Mouse (Mus musculus) forebrain, embryonic 10.5 days (tissue): ENCODE measurements around the gene Pacsin2. TPM values are rescaled to one million over a fixed set of nuclear protein-coding genes. Genes with fewer than 3 reads are reported as not detected.
A peak's percentile ranks its signal among the peaks of the same experiment; 100 is the strongest.

Experiments used
- DNase-seq: peaks from one replicate; pipeline ENCODE4 v3.0.0-alpha.2; 2017; ENCODE audit warnings: low spot score; ENCODE audit errors: extremely low spot score
- H3K27ac ChIP-seq: fragments of 300-500 bp; sonication (generic); 2 replicates; pipeline ENCODE4 v1.5.1; 2016; ENCODE audit warnings: mild to moderate bottlenecking
- H3K27me3 ChIP-seq: fragments of 300-500 bp; sonication (generic); 2 replicates; pipeline ENCODE4 v1.6.1; 2016; ENCODE audit warnings: mild to moderate bottlenecking; ENCODE audit not compliant: poor library complexity, severe bottlenecking
- H3K36me3 ChIP-seq: fragments of 300-500 bp; sonication (generic); replicated peaks from 2 replicates; pipeline ENCODE4 v1.6.1; 2016; ENCODE audit warnings: mild to moderate bottlenecking, moderate library complexity
- H3K4me1 ChIP-seq: fragments of 300-500 bp; sonication (generic); 2 replicates; pipeline ENCODE4 v1.6.1; 2016
- H3K4me3 ChIP-seq: fragments of 300-500 bp; sonication (generic); 2 replicates; pipeline ENCODE4 v1.5.1; 2016; ENCODE audit warnings: mild to moderate bottlenecking, moderate library complexity
- H3K9me3 ChIP-seq: fragments of 300-500 bp; sonication (generic); 2 replicates; pipeline ENCODE4 v1.6.1; 2016; ENCODE audit warnings: mild to moderate bottlenecking, moderate library complexity
- WGBS: fragments of 180-500 bp; shearing (Covaris S2); methylation state at CpG from one replicate; pipeline ENCODE4 v1.1.7; 2016; 5-methylcytosine and 5-hydroxymethylcytosine counted together
- polyA plus RNA-seq: library from polyadenylated mRNA; unstranded; fragments of >200 nt; fragmentation: Nextera tagmentation; extraction: Ambion mirVana; gene quantifications from 2 replicates; pipeline ENCODE4 v1.2.1, GENCODE M21; 2016

The Pacsin2 gene
- polyA plus RNA-seq, 1 experiment from 2014 or later, result 55.4 TPM

DNA sequence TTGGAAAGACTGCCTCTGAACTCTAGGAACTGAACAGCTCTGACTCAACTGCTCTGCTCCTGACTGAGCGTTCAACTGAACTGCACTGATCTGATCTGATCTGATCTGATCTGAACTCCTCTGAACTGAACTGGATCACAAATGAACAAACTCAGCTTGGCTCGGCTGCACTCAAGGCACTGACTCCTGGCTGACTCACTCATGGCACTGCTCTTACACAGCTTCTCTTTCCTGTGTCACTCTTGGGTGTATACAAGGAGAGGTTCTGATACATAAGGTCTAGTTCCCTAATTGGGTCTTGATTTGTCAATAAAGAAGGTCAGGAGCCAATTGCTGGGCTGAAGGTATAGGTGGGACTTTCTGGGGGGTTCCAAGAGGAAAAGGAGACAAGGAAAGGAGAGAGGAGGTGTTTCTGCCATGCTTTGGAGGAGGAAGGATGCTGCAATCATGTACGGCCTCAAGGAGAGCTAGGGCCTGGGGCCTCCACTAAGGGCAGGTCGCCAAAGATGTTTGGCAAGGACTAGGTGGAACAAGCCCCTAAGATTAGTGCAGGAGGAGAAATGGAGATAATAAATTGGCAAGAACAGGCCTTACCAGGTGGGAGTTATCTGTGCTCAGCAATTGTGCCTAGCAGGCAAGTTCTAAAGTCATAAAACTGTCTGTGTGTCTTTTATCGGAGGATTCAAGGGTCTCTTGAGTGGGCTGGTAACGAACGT lies 29.6 kb upstream of the Pacsin2 start:
- Histone ChIP-seq H3K27me3 (no peaks in the 10 kb centered on the region), H3K9me3 (no peaks in the 10 kb centered on the region), H3K4me1 (no peaks in the 10 kb centered on the region), H3K27ac (no peak overlapping the region), H3K36me3 (peaks cover 89% of the 10 kb centered on the region), H3K4me3 (no peak overlapping the region)
- 90% methylated on average over 7 of the region's 7 CpGs for WGBS
- no peak for DNase-seq

DNA sequence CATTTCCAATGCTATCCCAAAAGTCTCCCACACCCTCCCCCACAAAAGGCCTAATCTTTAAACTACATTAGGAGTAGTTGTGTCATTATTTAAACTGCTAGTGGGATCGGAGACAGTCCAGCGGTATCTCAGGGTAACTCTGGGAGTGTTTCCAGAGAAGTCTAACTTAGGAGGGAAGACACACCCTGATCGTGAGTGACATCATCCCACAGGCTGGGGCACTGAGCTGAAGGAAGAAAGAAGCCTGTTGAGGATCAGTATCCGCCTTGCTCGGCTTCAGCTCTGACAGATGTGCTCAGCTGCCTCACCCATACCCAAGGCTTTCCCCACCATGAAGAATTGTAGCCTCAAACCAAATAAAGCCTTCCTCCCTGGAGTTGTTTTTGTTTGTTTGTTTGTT lies 27.5 kb upstream of the Pacsin2 start:
- H3K36me3 ChIP-seq, result peaks cover 75% of the 10 kb centered on the region
- no peak overlapping the region for H3K4me3 ChIP-seq
- no peaks in the 10 kb centered on the region for H3K27me3 ChIP-seq
- DNase-seq, result no peak
- H3K4me1 ChIP-seq, result no peaks in the 10 kb centered on the region
- no peak overlapping the region for H3K27ac ChIP-seq
- no peaks in the 10 kb centered on the region for H3K9me3 ChIP-seq
- WGBS, result 93% methylated on average over 5 of the region's 5 CpGs

DNA sequence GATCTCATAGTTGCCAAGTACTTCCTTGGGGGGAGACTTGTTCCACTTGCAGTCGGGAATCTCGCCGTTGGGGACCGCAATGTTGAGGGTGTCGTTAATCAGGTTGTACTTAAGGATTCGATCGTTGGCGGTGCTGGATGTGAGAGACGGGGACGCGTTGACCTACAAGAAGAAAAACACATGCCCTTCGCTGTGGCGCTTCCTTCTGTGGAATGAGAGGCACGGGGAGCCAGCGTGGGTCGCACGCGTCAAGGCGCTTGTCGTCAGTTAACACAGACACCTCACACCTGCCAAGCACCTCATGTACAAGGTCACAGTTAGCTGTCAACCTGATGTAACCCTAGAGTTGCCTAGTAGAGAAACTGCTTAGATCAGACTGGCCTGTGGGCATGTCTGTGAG lies 25.1 kb upstream of the Pacsin2 start:
- H3K36me3 ChIP-seq, result peaks cover 73% of the 10 kb centered on the region
- WGBS, result 96% methylated on average over 20 of the region's 20 CpGs
- no peak overlapping the region for H3K27ac ChIP-seq
- H3K9me3 ChIP-seq, result no peaks in the 10 kb centered on the region
- no peaks in the 10 kb centered on the region for H3K4me1 ChIP-seq
- no peak for DNase-seq
- no peaks in the 10 kb centered on the region for H3K27me3 ChIP-seq
- no peak overlapping the region for H3K4me3 ChIP-seq

DNA sequence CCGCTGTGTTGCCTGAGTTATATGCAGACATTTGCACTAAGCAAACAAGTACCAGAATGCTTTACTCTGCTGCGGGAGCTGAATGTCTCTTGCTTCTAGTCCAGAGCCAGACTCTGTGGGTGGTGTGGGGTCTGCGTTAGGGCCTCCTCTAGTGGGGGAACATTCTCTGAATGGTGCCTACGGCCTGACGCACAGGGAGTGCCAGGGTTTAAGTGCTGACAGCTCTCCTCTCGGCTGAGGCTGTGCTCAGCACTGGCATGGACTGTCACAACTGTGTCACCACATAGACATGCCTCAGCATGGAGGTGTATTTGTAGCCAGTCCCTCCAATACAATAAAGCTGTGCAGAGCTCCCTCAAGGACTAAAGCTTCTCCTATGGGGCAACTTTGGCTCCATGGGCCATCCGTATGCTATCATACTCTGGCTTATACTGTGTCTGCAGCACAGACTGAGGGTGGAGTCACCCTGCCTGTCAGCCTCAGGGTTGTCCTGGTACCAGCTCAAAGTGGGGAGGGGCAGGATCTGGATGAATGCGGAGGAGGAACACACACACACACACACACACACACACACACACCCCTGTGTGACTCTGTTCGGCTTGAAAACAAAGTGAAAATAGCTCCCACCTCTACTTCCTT lies 23.2 kb upstream of the Pacsin2 start:
- H3K4me1 ChIP-seq, result no peaks in the 10 kb centered on the region
- 76% methylated on average over 9 of the region's 9 CpGs for WGBS
- DNase-seq, result no peak
- H3K27me3 ChIP-seq, result no peaks in the 10 kb centered on the region
- no peak overlapping the region for H3K27ac ChIP-seq
- H3K9me3 ChIP-seq, result no peaks in the 10 kb centered on the region
- peaks cover 62% of the 10 kb centered on the region for H3K36me3 ChIP-seq
- H3K4me3 ChIP-seq, result no peak overlapping the region

DNA sequence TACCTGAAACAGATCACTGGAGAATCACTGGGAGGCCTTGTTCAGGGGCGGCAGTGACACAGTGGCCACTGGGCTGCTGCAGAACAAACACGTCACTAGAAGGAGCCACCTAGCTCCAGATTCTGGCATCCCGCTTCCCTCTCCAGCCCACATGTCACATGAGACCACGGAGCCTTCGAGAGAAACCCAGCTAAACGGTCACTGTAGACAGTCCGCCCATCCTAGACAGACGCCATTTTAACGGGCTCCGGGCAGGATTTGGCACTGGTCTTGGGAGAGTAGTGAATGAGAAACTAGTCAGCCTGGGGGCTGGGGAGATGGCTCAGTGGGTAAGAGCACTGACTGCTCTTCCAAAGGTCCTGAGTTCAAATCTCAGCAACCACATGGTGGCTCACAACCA lies 19.9 kb upstream of the Pacsin2 start:
- Histone ChIP-seq H3K9me3 (no peaks in the 10 kb centered on the region), H3K4me3 (no peak overlapping the region), H3K36me3 (peaks cover 36% of the 10 kb centered on the region), H3K27ac (no peak overlapping the region), H3K27me3 (no peaks in the 10 kb centered on the region), H3K4me1 (0 out of 2 replicates have a peak, but pooled peaks cover 2% of the 10 kb centered on the region)
- 94% methylated on average over 10 of the region's 10 CpGs for WGBS
- no peak for DNase-seq

DNA sequence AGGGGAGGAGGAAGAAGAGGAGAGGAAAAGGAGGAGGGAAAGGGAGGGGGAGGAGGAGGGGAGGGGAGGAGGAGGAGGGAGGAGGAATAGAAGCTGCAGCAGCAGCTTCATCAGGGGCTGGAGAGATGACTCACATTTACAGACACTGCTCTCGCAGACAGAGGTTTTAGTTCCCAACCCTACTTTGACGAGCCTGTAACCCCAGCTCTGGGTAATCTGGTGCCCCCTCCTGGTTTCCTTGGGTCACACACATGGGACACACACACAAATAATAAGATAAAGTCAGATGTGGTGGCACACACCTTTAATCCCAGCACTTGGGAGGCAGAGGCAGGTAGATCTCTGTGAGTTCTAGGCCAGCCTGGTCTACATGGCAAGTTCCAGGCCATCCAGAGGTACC lies 19.1 kb upstream of the Pacsin2 start:
- H3K9me3 ChIP-seq, result no peaks in the 10 kb centered on the region
- peaks cover 29% of the 10 kb centered on the region for H3K36me3 ChIP-seq
- H3K4me3 ChIP-seq, result no peak overlapping the region
- 51% methylated on average over 2 of the region's 2 CpGs for WGBS
- DNase-seq, result no peak
- H3K4me1 ChIP-seq, result peaks cover 9% of the 10 kb centered on the region
- no peaks in the 10 kb centered on the region for H3K27me3 ChIP-seq
- H3K27ac ChIP-seq, result no peak overlapping the region

DNA sequence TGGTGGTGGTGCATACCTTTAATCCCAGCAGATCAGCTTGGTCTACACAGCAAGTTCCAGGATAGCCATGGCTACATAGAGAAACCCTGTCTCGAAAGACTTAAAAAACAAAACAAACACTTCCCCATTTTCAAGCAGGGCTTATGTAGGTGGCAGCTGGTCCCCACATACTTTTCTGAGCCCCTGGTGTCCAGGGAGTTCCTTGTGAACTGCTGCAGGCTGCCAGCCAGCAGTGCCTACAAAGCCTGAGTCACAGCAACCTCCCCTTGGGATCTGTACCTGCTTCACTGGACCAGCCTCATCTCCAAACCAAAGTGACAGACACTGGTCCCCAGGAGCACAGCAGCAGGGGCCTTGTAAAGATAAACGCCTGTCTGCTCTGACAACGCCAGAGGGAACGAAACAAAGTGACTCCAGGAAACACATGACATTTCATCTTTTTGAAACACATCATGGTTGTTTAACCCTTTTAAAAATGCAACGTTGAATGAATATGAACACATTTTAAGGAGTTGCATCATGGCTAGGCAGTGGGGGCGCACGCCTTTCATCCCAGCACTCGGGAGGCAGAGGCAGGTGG lies 18.3 kb upstream of the Pacsin2 start:
- no peak for DNase-seq
- H3K27ac ChIP-seq, result 0 out of 2 replicates have a peak overlapping the region, but pooled peaks have one; percentile 11
- H3K4me1 ChIP-seq, result peaks cover 11% of the 10 kb centered on the region
- no peaks in the 10 kb centered on the region for H3K9me3 ChIP-seq
- peaks cover 29% of the 10 kb centered on the region for H3K36me3 ChIP-seq
- H3K27me3 ChIP-seq, result no peaks in the 10 kb centered on the region
- 82% methylated on average over 8 of the region's 8 CpGs for WGBS
- no peak overlapping the region for H3K4me3 ChIP-seq

DNA sequence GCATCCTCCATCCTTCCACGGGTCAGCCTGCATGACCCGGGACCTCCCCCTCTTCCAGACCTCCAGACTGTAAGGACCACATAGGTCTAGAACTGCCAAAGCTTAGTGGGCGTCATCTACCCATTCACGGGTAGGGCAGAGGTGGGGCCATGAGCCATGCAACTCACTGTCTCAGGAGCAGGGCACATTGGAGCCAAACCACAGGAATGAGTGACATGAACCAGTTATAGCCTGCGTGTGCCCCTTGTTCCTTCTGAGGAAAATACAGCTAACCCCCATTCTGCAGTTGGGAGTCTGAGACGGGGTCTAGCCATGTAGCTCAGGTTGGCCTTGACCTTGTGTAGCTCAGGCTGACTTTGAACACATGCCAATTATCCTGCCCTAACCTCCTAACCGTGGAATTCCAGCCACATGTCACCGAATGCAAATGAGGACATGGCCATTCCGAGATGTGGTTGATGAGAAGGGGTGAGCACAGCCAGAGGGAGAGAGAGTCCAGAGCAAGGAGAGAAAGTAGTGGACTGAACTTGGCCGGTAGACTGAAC lies 16.9 kb upstream of the Pacsin2 start:
- no peak overlapping the region for H3K27ac ChIP-seq
- no peak for DNase-seq
- 77% methylated on average over 10 of the region's 10 CpGs for WGBS

DNA sequence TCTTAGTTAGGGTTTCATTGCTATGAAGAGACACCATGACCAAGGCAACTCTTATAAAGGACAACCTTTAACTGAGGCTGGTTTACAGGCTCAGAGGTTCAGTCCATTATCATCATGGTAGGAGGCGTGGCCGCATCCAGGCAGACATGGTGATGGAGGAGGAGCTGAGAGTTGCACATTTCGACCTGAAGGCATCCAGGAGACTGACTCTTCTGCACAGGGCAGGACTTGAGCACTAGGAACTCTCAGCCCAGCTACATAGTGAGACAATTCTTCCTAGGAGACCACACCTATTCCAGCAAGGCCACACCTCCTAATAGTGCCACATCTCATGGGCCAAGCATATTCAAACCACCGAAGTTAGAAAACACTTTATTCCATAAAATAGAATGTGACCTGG lies 15.4 kb upstream of the Pacsin2 start:
- 89% methylated on average over 4 of the region's 4 CpGs for WGBS
- H3K4me3 ChIP-seq, result no peak overlapping the region

More for the DNA sequence above, 16.9 kb upstream of the Pacsin2 start:
- Histone ChIP-seq H3K4me1 (peaks cover 11% of the 10 kb centered on the region), H3K9me3 (no peaks in the 10 kb centered on the region), H3K36me3 (peaks cover 20% of the 10 kb centered on the region), H3K27me3 (no peaks in the 10 kb centered on the region), H3K4me3 (no peak overlapping the region)

DNA sequence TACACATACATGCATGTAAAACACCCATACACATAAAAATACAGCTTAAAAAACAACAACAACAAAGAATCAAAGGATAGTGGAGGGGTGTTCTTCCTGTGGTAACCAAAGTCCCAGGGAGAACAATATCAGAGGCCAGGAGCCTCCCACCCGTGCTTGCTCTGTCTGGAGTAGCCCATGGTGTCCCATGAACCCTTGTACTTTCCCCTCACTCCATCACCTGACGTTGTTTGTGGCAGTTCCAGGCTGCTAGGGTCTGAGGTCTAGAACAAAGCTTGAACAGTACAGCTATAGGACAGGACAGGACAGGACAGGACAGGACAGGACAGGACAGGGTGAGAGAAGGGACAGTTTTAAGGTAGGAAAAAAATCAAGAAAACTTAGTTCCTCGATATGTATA lies 13.7 kb upstream of the Pacsin2 start:
- Histone ChIP-seq H3K27ac (no peak overlapping the region), H3K4me1 (peaks cover 21% of the 10 kb centered on the region), H3K27me3 (no peaks in the 10 kb centered on the region), H3K4me3 (no peak overlapping the region), H3K36me3 (no peaks in the 10 kb centered on the region), H3K9me3 (no peaks in the 10 kb centered on the region)
- no peak for DNase-seq
- 76% methylated on average over 3 of the region's 3 CpGs for WGBS

More for the DNA sequence above, 15.4 kb upstream of the Pacsin2 start:
- no peak for DNase-seq
- Histone ChIP-seq H3K27ac (no peak overlapping the region), H3K9me3 (no peaks in the 10 kb centered on the region), H3K27me3 (no peaks in the 10 kb centered on the region), H3K4me1 (peaks cover 11% of the 10 kb centered on the region), H3K36me3 (peaks cover 7% of the 10 kb centered on the region)

DNA sequence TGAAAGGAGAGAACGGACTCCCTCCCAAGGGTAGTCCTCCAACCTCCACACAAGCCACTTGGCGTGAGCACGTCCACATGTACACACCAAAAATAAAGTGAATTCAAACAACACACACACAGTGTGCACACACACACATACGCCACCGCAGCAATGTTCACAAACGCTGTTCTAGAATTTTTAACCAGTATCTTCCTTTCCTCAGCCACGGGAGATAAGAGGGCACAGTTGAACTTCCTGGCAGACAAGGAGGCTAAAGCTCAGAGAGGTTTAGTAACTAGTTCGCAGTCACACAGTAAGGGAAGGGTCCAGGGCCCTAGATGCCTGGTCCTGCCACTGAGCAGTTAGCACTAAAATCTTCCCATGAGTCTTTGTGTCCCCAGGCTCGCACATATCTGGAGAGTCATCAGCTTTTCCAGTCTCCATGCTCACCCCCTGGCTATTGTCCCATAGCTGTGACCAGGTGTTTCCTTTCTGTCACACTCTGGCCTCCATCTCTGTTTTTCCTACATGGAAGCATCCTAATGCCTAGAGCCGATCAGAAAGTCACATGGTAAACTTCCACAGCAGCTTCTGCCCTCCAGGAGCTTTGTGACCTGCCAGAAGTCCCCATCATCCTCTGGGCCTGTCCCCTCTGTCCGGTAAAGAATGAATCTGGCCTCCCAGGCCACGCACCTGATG lies 12.3 kb upstream of the Pacsin2 start:
- WGBS, result 89% methylated on average over 12 of the region's 12 CpGs
- Histone ChIP-seq H3K4me3 (no peak overlapping the region), H3K4me1 (peaks cover 19% of the 10 kb centered on the region), H3K9me3 (no peaks in the 10 kb centered on the region), H3K27me3 (no peaks in the 10 kb centered on the region), H3K27ac (no peak overlapping the region), H3K36me3 (no peaks in the 10 kb centered on the region)
- DNase-seq, result no peak

DNA sequence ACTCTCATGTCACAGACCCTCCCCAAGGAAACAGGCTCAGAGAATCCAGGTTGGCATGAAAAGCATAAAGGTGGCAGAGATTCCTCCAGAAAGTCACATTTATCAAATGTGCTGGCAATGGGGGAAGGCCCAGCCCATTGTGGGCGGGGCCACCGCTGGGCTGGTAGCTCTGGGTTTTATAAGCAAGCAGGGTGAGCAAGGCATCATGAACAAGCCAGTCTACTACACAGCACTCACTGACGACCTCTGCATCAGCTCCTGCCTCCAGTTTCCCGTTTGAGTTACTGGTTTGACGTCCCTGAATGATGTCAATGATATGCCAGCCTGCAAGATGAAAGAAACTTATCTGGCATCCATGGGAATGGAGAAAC lies 10.0 kb upstream of the Pacsin2 start:
- H3K4me1 ChIP-seq, result peaks cover 18% of the 10 kb centered on the region
- H3K27me3 ChIP-seq, result no peaks in the 10 kb centered on the region
- no peaks in the 10 kb centered on the region for H3K36me3 ChIP-seq
- no peak for DNase-seq
- H3K27ac ChIP-seq, result no peak overlapping the region
- H3K4me3 ChIP-seq, result no peak overlapping the region
- WGBS, result 45% methylated on average over 5 of the region's 5 CpGs
- no peaks in the 10 kb centered on the region for H3K9me3 ChIP-seq
